Comparison of ENCODE assay signal across 8 mouse cellular contexts in the genomic region with DNA sequence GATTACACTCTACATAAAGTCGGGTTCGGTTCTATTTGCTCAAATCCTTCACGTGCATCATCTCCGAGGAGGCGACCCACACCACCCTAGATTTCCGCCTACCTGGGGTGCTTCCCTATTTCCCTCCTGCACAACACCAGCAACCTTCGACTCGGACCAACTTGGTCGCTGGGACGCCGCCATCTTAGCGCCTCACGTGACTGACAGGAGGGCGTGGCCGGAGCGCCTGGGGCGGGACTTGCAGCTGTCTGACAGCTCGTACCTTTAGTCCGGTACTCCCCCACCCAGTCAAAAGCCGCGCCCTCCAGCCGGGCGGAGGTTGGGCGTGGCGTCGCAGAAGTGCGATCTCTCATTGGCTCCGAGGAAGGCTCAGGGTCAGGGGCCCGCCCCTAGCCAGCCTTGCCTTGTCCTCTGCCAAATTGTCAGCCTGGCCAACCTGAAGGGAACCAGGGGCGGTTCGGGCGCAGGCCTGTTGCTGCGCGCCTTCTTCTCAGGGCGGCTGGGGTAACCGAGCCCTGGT. TPM values are rescaled to one million over a fixed set of nuclear protein-coding genes. Genes with fewer than 3 reads are reported as not detected.
DNase-seq lines count a peak whose midpoint lies in the region; ATAC-seq and TF ChIP-seq lines count a peak whose summit lies in the region.

A gene (minus strand): TSS at position 209 of the 520 bp plus-strand sequence.

- under 1% methylated on average over 36 of the region's 36 CpGs for WGBS in heart, embryonic 11.5 days (ENCODE audit: insufficient replicate concordance)
- 0% methylated on average over 36 of the region's 36 CpGs for WGBS in kidney, embryonic 16.5 days
- under 1% methylated on average over 36 of the region's 36 CpGs for WGBS in liver, adult 2 months

- H3K79me3 ChIP-seq in C2C12 (ENCODE audit: low read depth), result no peaks in the 10 kb centered on the region

- peak; percentile 57; the same call in 1 of the 2 replicates for TF ChIP-seq POLR2A in brain, embryonic 14.5 days (IDR thresholded peaks at IDR 0.05; ENCODE audit: borderline replicate concordance, extremely low read depth, insufficient read depth, insufficient read length, poor library complexity, severe bottlenecking)
- TF ChIP-seq POLR2A in liver, adult 2 months (IDR thresholded peaks at IDR 0.05; ENCODE audit: extremely low read depth, insufficient read depth, low read length), result peak; percentile 88
- TF ChIP-seq POLR2A in myocyte (IDR thresholded peaks at IDR 0.05; ENCODE audit: insufficient read length, low read depth), result peak; percentile 85

- peak; percentile 100 for ATAC-seq in heart, embryonic 11.5 days (replicated peaks; ENCODE audit: insufficient number of reproducible peaks, low FRiP score, low TSS enrichment)
- ATAC-seq in kidney, embryonic 16.5 days (ENCODE audit: low FRiP score, low TSS enrichment), result peak; percentile 100

- no peaks in the 10 kb centered on the region for H3K9me3 ChIP-seq in erythroblast, embryonic 14.5 days (ENCODE audit: control insufficient read depth, low read length)
- no peaks in the 10 kb centered on the region for H3K9me3 ChIP-seq in heart, embryonic 11.5 days (replicated peaks; ENCODE audit: control insufficient read depth, low read length)
- no peaks in the 10 kb centered on the region for H3K9me3 ChIP-seq in kidney, embryonic 16.5 days (ENCODE audit: low read length)

- H3K4me3 ChIP-seq in C2C12 (ENCODE audit: insufficient read depth, poor library complexity, severe bottlenecking) (peak within 1 kb of the TSS; percentile 44), myocyte (peak within 1 kb of the TSS; percentile 83)
- peak within 1 kb of the TSS; percentile 93 for H3K4me3 ChIP-seq in erythroblast, embryonic 14.5 days (replicated peaks)
- H3K4me3 ChIP-seq in heart, embryonic 11.5 days (ENCODE audit: low read depth, low read length), result peak within 1 kb of the TSS; percentile 74
- H3K4me3 ChIP-seq in kidney, embryonic 16.5 days (ENCODE audit: low read length), result peak within 1 kb of the TSS; percentile 80
- H3K4me3 ChIP-seq in liver, adult 2 months (ENCODE audit: insufficient read depth, low read depth, low read length), result peak within 1 kb of the TSS; percentile 78

- H3K4me1 ChIP-seq in erythroblast, embryonic 14.5 days (ENCODE audit: control insufficient read depth), result peaks cover 24% of the 10 kb centered on the region
- no peaks in the 10 kb centered on the region for H3K4me1 ChIP-seq in heart, embryonic 11.5 days (ENCODE audit: control insufficient read depth, insufficient read depth, low read length)
- peaks cover 8% of the 10 kb centered on the region for H3K4me1 ChIP-seq in kidney, embryonic 16.5 days (ENCODE audit: insufficient read depth, low read length)
- H3K4me1 ChIP-seq in liver, adult 2 months (ENCODE audit: control insufficient read depth, insufficient read depth, low read length), result no peaks in the 10 kb centered on the region

- peak within 1 kb of the TSS; percentile 79 for H3K9ac ChIP-seq in heart, embryonic 11.5 days (ENCODE audit: low read depth, low read length)
- H3K9ac ChIP-seq in kidney, embryonic 16.5 days (replicated peaks; ENCODE audit: low read length), result peak within 1 kb of the TSS; percentile 77
- H3K9ac ChIP-seq in liver, adult 2 months (ENCODE audit: low read depth, low read length), result peak within 1 kb of the TSS; percentile 87

- no peaks in the 10 kb centered on the region for H3K27me3 ChIP-seq in C2C12 (ENCODE audit: control insufficient read depth, insufficient read depth, insufficient read length)
- H3K27me3 ChIP-seq in erythroblast, embryonic 14.5 days (ENCODE audit: control insufficient read depth), result peaks cover 41% of the 10 kb centered on the region
- H3K27me3 ChIP-seq in heart, embryonic 11.5 days (ENCODE audit: control insufficient read depth, insufficient read depth, low read length), result no peaks in the 10 kb centered on the region; the same call in 1 of the 2 replicates
- H3K27me3 ChIP-seq in kidney, embryonic 16.5 days (ENCODE audit: insufficient read depth, low read length), result peaks cover 4% of the 10 kb centered on the region; the same call in 1 of the 2 replicates
- no peaks in the 10 kb centered on the region for H3K27me3 ChIP-seq in liver, adult 2 months (ENCODE audit: control insufficient read depth, insufficient read depth, low read length)
- H3K27me3 ChIP-seq in myocyte (ENCODE audit: control insufficient read depth, insufficient read depth, insufficient read length), result no peaks in the 10 kb centered on the region
- no peaks in the 10 kb centered on the region for H3K27me3 ChIP-seq in splenic B cell, adult 2 months (ENCODE audit: control insufficient read depth, insufficient read depth, low read length, poor library complexity, severe bottlenecking)

- H3K79me2 ChIP-seq in C2C12 (ENCODE audit: control insufficient read depth, insufficient read depth), result peaks cover 5% of the 10 kb centered on the region
- no peaks in the 10 kb centered on the region for H3K79me2 ChIP-seq in liver, adult 2 months (ENCODE audit: control insufficient read depth, insufficient read depth, low read length)
- peaks cover 10% of the 10 kb centered on the region for H3K79me2 ChIP-seq in myocyte (ENCODE audit: control insufficient read depth, insufficient read depth)

- no peak for TF ChIP-seq CTCF in C2C12 (IDR thresholded peaks at IDR 0.05; ENCODE audit: control insufficient read depth, insufficient read depth, insufficient read length)
- no peak for TF ChIP-seq CTCF in brain, embryonic 14.5 days (IDR thresholded peaks at IDR 0.05; ENCODE audit: borderline replicate concordance, extremely low read depth, insufficient read depth, insufficient read length)
- no peak for TF ChIP-seq CTCF in liver, adult 2 months (IDR thresholded peaks at IDR 0.05; ENCODE audit: low read depth, low read length)

- DNase-seq in brain, embryonic 14.5 days (ENCODE audit: low read depth), result peak; percentile 99
- DNase-seq in liver, adult 2 months (ENCODE audit: extremely low read depth, low read depth, low spot score), result peak; percentile 95
- DNase-seq in splenic B cell, adult 2 months (ENCODE audit: low read depth, low spot score), result peak; percentile 99

- H3K27ac ChIP-seq in heart, embryonic 11.5 days (ENCODE audit: low read depth, low read length), result peak within 1 kb of the TSS; percentile 42
- H3K27ac ChIP-seq in kidney, embryonic 16.5 days (ENCODE audit: low read length), result peak within 1 kb of the TSS; percentile 66
- H3K27ac ChIP-seq in liver, adult 2 months (replicated peaks; ENCODE audit: insufficient read depth, low read depth, low read length), result peak within 1 kb of the TSS; percentile 93

- H3K4me2 ChIP-seq in heart, embryonic 11.5 days, result peak within 1 kb of the TSS; percentile 71
- H3K4me2 ChIP-seq in kidney, embryonic 16.5 days (replicated peaks; ENCODE audit: low read depth, low read length), result peak within 1 kb of the TSS; percentile 90
- peak within 1 kb of the TSS; percentile 100 for H3K4me2 ChIP-seq in myocyte (ENCODE audit: low read depth)

- H3ac ChIP-seq in C2C12 (ENCODE audit: control insufficient read depth, insufficient read length, low read depth) (peak within 1 kb of the TSS; percentile 62), myocyte (ENCODE audit: control insufficient read depth, insufficient read length) (peak within 1 kb of the TSS; percentile 13)

- no peaks in the 10 kb centered on the region for H3K36me3 ChIP-seq in C2C12 (ENCODE audit: control insufficient read depth, insufficient read depth)
- peaks cover 7% of the 10 kb centered on the region for H3K36me3 ChIP-seq in erythroblast, embryonic 14.5 days (ENCODE audit: control insufficient read depth)
- no peaks in the 10 kb centered on the region for H3K36me3 ChIP-seq in heart, embryonic 11.5 days (ENCODE audit: control insufficient read depth, insufficient read depth, low read length)
- H3K36me3 ChIP-seq in kidney, embryonic 16.5 days (ENCODE audit: insufficient read depth, low read length), result 0 out of 2 replicates have a peak, but pooled peaks cover 3% of the 10 kb centered on the region
- H3K36me3 ChIP-seq in liver, adult 2 months (ENCODE audit: control insufficient read depth, insufficient read depth, low read length), result peaks cover 6% of the 10 kb centered on the region; the same call in 1 of the 2 replicates
- H3K36me3 ChIP-seq in myocyte (ENCODE audit: control insufficient read depth, insufficient read depth), result no peaks in the 10 kb centered on the region
- peaks cover 3% of the 10 kb centered on the region; the same call in 1 of the 2 replicates for H3K36me3 ChIP-seq in splenic B cell, adult 2 months (ENCODE audit: control insufficient read depth, insufficient read depth, low read length, poor library complexity, severe bottlenecking)

TF ChIP-seq in C2C12, 6 proteins besides CTCF, POLR2A, EP300 and RAD21:
- TF ChIP-seq FOSL1 (IDR thresholded peaks at IDR 0.05; ENCODE audit: insufficient read depth, low read length, poor library complexity, severe bottlenecking) (no peak), USF1 (IDR thresholded peaks at IDR 0.05; ENCODE audit: low read depth) (peak; percentile 98)

TF ChIP-seq in myocyte, 11 proteins besides CTCF, POLR2A, EP300 and RAD21:
- TF ChIP-seq SRF (IDR thresholded peaks at IDR 0.05; ENCODE audit: control insufficient read depth, insufficient read length, low read depth) (peak; percentile 44), TCF12 (IDR thresholded peaks at IDR 0.05; ENCODE audit: insufficient read depth, poor library complexity, severe bottlenecking) (no peak), TCF3 (IDR thresholded peaks at IDR 0.05; ENCODE audit: insufficient read length, low read depth) (no peak), E2F4 (IDR thresholded peaks at IDR 0.05; ENCODE audit: insufficient read depth) (peak; percentile 9), REST (IDR thresholded peaks at IDR 0.05; ENCODE audit: insufficient read depth, insufficient read length) (peak; percentile 40), MAX (IDR thresholded peaks at IDR 0.05; ENCODE audit: low read depth) (no peak), USF1 (IDR thresholded peaks at IDR 0.05; ENCODE audit: low read depth) (peak; percentile 98), MYOG (IDR thresholded peaks at IDR 0.05; ENCODE audit: control insufficient read depth in 1 of 3, insufficient read depth in 1 of 3, insufficient read length in 2 of 3, low read depth in 2 of 3) (peak; percentile 16 to 74 (median 31)), MYOD1 (IDR thresholded peaks at IDR 0.05; ENCODE audit: control insufficient read depth in 1 of 3, insufficient read length in 2 of 3, low read depth in 2 of 3) (peak in 2 of 3 experiments; percentile 68 to 70), POLR2AphosphoS2 (IDR thresholded peaks at IDR 0.05; ENCODE audit: insufficient read length, low read depth) (peak; percentile 69)

RNA-seq across cellular contexts. Expression of the gene that starts here (rescaled TPM):
- 6.1 TPM for polyA plus RNA-seq in C2C12 (2012; fragmentation: generic; extraction: Trizol)
- polyA plus RNA-seq in brain, embryonic 14.5 days (2012; rRNA removed), result 16.8 and 21.0 TPM in 2 replicates
- polyA plus RNA-seq in erythroblast, embryonic 14.5 days (2012), result 0.23 and 0.31 TPM in 2 replicates
- 24.0 and 35.2 TPM in 2 replicates for polyA plus RNA-seq in heart, embryonic 11.5 days (2014; fragmentation: Nextera tagmentation; extraction: Ambion mirVana)
- polyA plus RNA-seq in kidney, embryonic 16.5 days (2015; fragmentation: Nextera tagmentation; extraction: Ambion mirVana), result 42.3 and 44.3 TPM in 2 replicates
- 19.3 and 22.5 TPM in 2 replicates for total RNA-seq in liver, adult 2 months (2014; rRNA removed)
- polyA plus RNA-seq in liver, adult 2 months (2012; rRNA removed), result 6.2 and 7.2 TPM in 2 replicates
- polyA plus RNA-seq in myocyte (2012; fragmentation: generic; extraction: Trizol), result 6.7 TPM

Comparison
In these comparisons a context has a peak if more than half of its experiments do, and no peak if none do; other contexts are left out.
1. Peak in every context shown above with its lines: DNase-seq, ATAC-seq, H3K4me3 ChIP-seq and H3K27ac ChIP-seq.
2. H3K27ac ChIP-seq: peak in every context shown above with its lines; median percentile 93 in liver, adult 2 months; 66 in kidney, embryonic 16.5 days; 42 in heart, embryonic 11.5 days.